Mouse (Mus musculus) forebrain, embryonic 12.5 days (tissue): ENCODE results near the gene Tbc1d14. TPM values are rescaled to one million over a fixed set of nuclear protein-coding genes. Genes with fewer than 3 reads are reported as not detected.

Experiments used
- ATAC-seq: fragments of 200-750 bp; cut with Nextera tagmentation; 2 replicates; pipeline ENCODE4 v1.8.0; 2017; ENCODE audit warnings: moderate TSS enrichment; ENCODE audit not compliant: low FRiP score
- H3K27ac ChIP-seq: fragments of 300-500 bp; sonication (generic); 2 replicates; pipeline ENCODE4 v1.5.1; 2016; ENCODE audit warnings: mild to moderate bottlenecking
- H3K27me3 ChIP-seq: fragments of 300-500 bp; sonication (generic); 2 replicates; pipeline ENCODE4 v1.6.1; 2016; ENCODE audit warnings: mild to moderate bottlenecking
- H3K36me3 ChIP-seq: fragments of 300-500 bp; sonication (generic); replicated peaks from 2 replicates; pipeline ENCODE4 v1.6.1; 2016; ENCODE audit warnings: mild to moderate bottlenecking
- H3K4me1 ChIP-seq: fragments of 300-500 bp; sonication (generic); 2 replicates; pipeline ENCODE4 v1.6.1; 2016
- H3K4me2 ChIP-seq: fragments of 300-500 bp; sonication (generic); 2 replicates; pipeline ENCODE4 v1.6.1; 2016; ENCODE audit warnings: mild to moderate bottlenecking, moderate library complexity
- H3K4me3 ChIP-seq: fragments of 300-500 bp; sonication (generic); replicated peaks from 2 replicates; pipeline ENCODE4 v1.5.1; 2016; ENCODE audit warnings: mild to moderate bottlenecking
- H3K9ac ChIP-seq: fragments of 300-500 bp; sonication (generic); 2 replicates; pipeline ENCODE4 v1.6.1; 2016; ENCODE audit warnings: mild to moderate bottlenecking
- H3K9me3 ChIP-seq: fragments of 300-500 bp; sonication (generic); 2 replicates; pipeline ENCODE4 v1.6.1; 2016
- WGBS: fragments of 180-500 bp; shearing (Covaris S2); methylation state at CpG from one replicate; pipeline ENCODE4 v1.1.7; 2016; 5-methylcytosine and 5-hydroxymethylcytosine counted together
- polyA plus RNA-seq: library from polyadenylated mRNA; unstranded; fragments of >200 nt; fragmentation: Nextera tagmentation; extraction: Ambion mirVana; gene quantifications from 2 replicates; pipeline ENCODE4 v1.2.1, GENCODE M21; 2016

The Tbc1d14 gene
- polyA plus RNA-seq, 1 experiment from 2014 or later, result 59.1 TPM

- Histone ChIP-seq H3K27ac (no peak overlapping the region), H3K27me3 (peaks cover 7% of the 10 kb centered on the region; the same call in 1 of the 2 replicates), H3K4me3 (no peak overlapping the region), H3K36me3 (no peaks in the 10 kb centered on the region), H3K4me1 (no peaks in the 10 kb centered on the region), H3K9me3 (no peaks in the 10 kb centered on the region), H3K9ac (no peak overlapping the region), H3K4me2 (no peak overlapping the region)
- no peak for ATAC-seq
- 45% methylated on average over 9 of the region's 9 CpGs for WGBS
These were observed 146.7 kb downstream of the Tbc1d14 start for GRCm38 (mm10) chr5:36446166-36446890.

GRCm38 (mm10) chr5:36445028-36445427 is 148.0 kb downstream of the Tbc1d14 start:
- no peaks in the 10 kb centered on the region for H3K4me1 ChIP-seq
- H3K4me2 ChIP-seq, result no peak overlapping the region
- no peak overlapping the region for H3K27ac ChIP-seq
- peaks cover 7% of the 10 kb centered on the region; the same call in 1 of the 2 replicates for H3K27me3 ChIP-seq
- ATAC-seq, result no peak
- no peak overlapping the region for H3K4me3 ChIP-seq
- H3K9ac ChIP-seq, result no peak overlapping the region
- no peaks in the 10 kb centered on the region for H3K9me3 ChIP-seq
- H3K36me3 ChIP-seq, result no peaks in the 10 kb centered on the region
- 33% methylated on average over 8 of the region's 8 CpGs for WGBS

GRCm38 (mm10) chr5:36444611-36445010 is 148.5 kb downstream of the Tbc1d14 start:
- no peak overlapping the region for H3K9ac ChIP-seq
- H3K36me3 ChIP-seq, result no peaks in the 10 kb centered on the region
- no peak for ATAC-seq
- H3K27me3 ChIP-seq, result peaks cover 7% of the 10 kb centered on the region; the same call in 1 of the 2 replicates
- H3K9me3 ChIP-seq, result no peaks in the 10 kb centered on the region
- no peak overlapping the region for H3K4me3 ChIP-seq
- H3K4me1 ChIP-seq, result no peaks in the 10 kb centered on the region
- 65% methylated on average over 4 of the region's 4 CpGs for WGBS
- no peak overlapping the region for H3K27ac ChIP-seq
- no peak overlapping the region for H3K4me2 ChIP-seq

- Histone ChIP-seq H3K4me3 (no peak overlapping the region), H3K9me3 (no peaks in the 10 kb centered on the region), H3K4me2 (no peak overlapping the region), H3K27me3 (peaks cover 7% of the 10 kb centered on the region; the same call in 1 of the 2 replicates), H3K4me1 (no peaks in the 10 kb centered on the region), H3K27ac (no peak overlapping the region), H3K9ac (no peak overlapping the region), H3K36me3 (no peaks in the 10 kb centered on the region)
- 79% methylated on average over 3 of the region's 3 CpGs for WGBS
- ATAC-seq, result no peak
These were observed 152.3 kb downstream of the Tbc1d14 start for GRCm38 (mm10) chr5:36440741-36441140.

Other genes with a start within 250 kb of the Tbc1d14 start
- gene Sorcs2, start 195.1 kb downstream of the Tbc1d14 start, polyA plus RNA-seq, result 10.4 and 11.0 TPM in 2 replicates
- gene Grpel1, start 128.3 kb downstream of the Tbc1d14 start, polyA plus RNA-seq, result 46.6 and 48.5 TPM in 2 replicates
- 3.0 and 3.2 TPM in 2 replicates for gene Tada2b, start 109.0 kb downstream of the Tbc1d14 start, polyA plus RNA-seq
- gene Ccdc96, start 108.7 kb downstream of the Tbc1d14 start, polyA plus RNA-seq, result 4.8 and 4.9 TPM in 2 replicates
- 44.2 and 46.6 TPM in 2 replicates for gene D5Ertd579e, start 102.7 kb upstream of the Tbc1d14 start, polyA plus RNA-seq
- gene Bloc1s4, start 155.4 kb upstream of the Tbc1d14 start, polyA plus RNA-seq, result 25.3 TPM in 2 replicates
- 485 and 504 TPM in 2 replicates for gene Mrfap1, start 203.5 kb upstream of the Tbc1d14 start, polyA plus RNA-seq
- gene Man2b2, start 237.4 kb upstream of the Tbc1d14 start, polyA plus RNA-seq, result 9.5 and 9.9 TPM in 2 replicates